Mouse (Mus musculus): Measurements from ENCODE around the gene Tnc. TPM values are rescaled to one million over a fixed set of nuclear protein-coding genes. Genes with fewer than 3 reads are reported as not detected.

The Tnc gene
- polyA plus RNA-seq, 1 experiment from 2014 or later: 11.2 TPM

- H3K4me1 ChIP-seq (replicated peaks; ENCODE audit: control insufficient read depth, insufficient read depth, low read length): no peaks in the 10 kb centered on the region
- no peak for ATAC-seq
- WGBS: 81% methylated on average over 10 of the region's 10 CpGs
- no peak for TF ChIP-seq CTCF (IDR thresholded peaks at IDR 0.05; ENCODE audit: low read depth)
- H3K27me3 ChIP-seq (replicated peaks; ENCODE audit: control insufficient read depth, insufficient read depth, low read length): no peaks in the 10 kb centered on the region
- H3K27ac ChIP-seq (ENCODE audit: low read depth, low read length): no peak overlapping the region
- no peak overlapping the region for H3K4me3 ChIP-seq (ENCODE audit: low read depth, low read length)
- no peak overlapping the region for H3K9ac ChIP-seq (ENCODE audit: low read depth, low read length)
- no peaks in the 10 kb centered on the region for H3K9me3 ChIP-seq (ENCODE audit: control insufficient read depth)
- H3K36me3 ChIP-seq (ENCODE audit: control insufficient read depth, insufficient read depth): no peaks in the 10 kb centered on the region
- no peak overlapping the region for H3K4me2 ChIP-seq (replicated peaks; ENCODE audit: low read depth)
Measured at GRCm38 (mm10) chr4:64020930-64021589, 25.8 kb downstream of the Tnc start.

- no peak overlapping the region for H3K9ac ChIP-seq (ENCODE audit: low read depth, low read length)
- ATAC-seq: no peak
- H3K36me3 ChIP-seq (ENCODE audit: control insufficient read depth, insufficient read depth): no peaks in the 10 kb centered on the region
- H3K4me2 ChIP-seq (replicated peaks; ENCODE audit: low read depth): no peak overlapping the region
- H3K27ac ChIP-seq (ENCODE audit: low read depth, low read length): no peak overlapping the region
- no peak overlapping the region for H3K4me3 ChIP-seq (ENCODE audit: low read depth, low read length)
- no peaks in the 10 kb centered on the region for H3K9me3 ChIP-seq (ENCODE audit: control insufficient read depth)
- TF ChIP-seq CTCF (IDR thresholded peaks at IDR 0.05; ENCODE audit: low read depth): no peak
- no peaks in the 10 kb centered on the region for H3K4me1 ChIP-seq (replicated peaks; ENCODE audit: control insufficient read depth, insufficient read depth, low read length)
- H3K27me3 ChIP-seq (replicated peaks; ENCODE audit: control insufficient read depth, insufficient read depth, low read length): no peaks in the 10 kb centered on the region
- 89% methylated on average over 8 of the region's 8 CpGs for WGBS
Measured at GRCm38 (mm10) chr4:64020151-64020550, 26.7 kb downstream of the Tnc start.

- H3K4me1 ChIP-seq (replicated peaks; ENCODE audit: control insufficient read depth, insufficient read depth, low read length): no peaks in the 10 kb centered on the region
- no peak for TF ChIP-seq CTCF (IDR thresholded peaks at IDR 0.05; ENCODE audit: low read depth)
- no peak overlapping the region for H3K27ac ChIP-seq (ENCODE audit: low read depth, low read length)
- no peaks in the 10 kb centered on the region for H3K27me3 ChIP-seq (replicated peaks; ENCODE audit: control insufficient read depth, insufficient read depth, low read length)
- ATAC-seq: no peak
- H3K4me2 ChIP-seq (replicated peaks; ENCODE audit: low read depth): no peak overlapping the region
- H3K9me3 ChIP-seq (ENCODE audit: control insufficient read depth): no peaks in the 10 kb centered on the region
- H3K36me3 ChIP-seq (ENCODE audit: control insufficient read depth, insufficient read depth): no peaks in the 10 kb centered on the region
- no peak overlapping the region for H3K4me3 ChIP-seq (ENCODE audit: low read depth, low read length)
- WGBS: 40% methylated on average over 2 of the region's 2 CpGs
- H3K9ac ChIP-seq (ENCODE audit: low read depth, low read length): no peak overlapping the region
Measured at GRCm38 (mm10) chr4:64011308-64011707, 35.5 kb downstream of the Tnc start.

DNA sequence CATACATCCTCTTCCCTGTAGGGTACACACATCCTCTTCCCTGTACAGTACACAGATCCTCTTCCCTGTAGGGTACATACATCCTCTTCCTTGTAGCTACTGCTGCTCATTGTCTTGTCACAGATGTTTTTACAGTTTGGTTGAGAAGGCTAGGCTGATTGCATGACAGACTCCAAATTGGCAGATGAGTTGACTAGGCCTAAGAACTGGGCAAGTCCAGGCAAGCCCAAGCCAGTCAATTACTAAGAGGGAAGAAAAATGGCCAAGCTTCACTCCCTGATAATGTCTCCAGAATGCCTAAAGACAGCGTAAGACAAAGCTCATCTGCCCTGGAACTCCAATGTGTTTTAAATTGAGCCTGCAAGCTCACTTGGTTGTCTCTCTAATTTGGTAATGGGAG is 36.9 kb downstream of the Tnc start:
- Histone ChIP-seq H3K4me1 (replicated peaks; ENCODE audit: control insufficient read depth, insufficient read depth, low read length) (no peaks in the 10 kb centered on the region), H3K27me3 (replicated peaks; ENCODE audit: control insufficient read depth, insufficient read depth, low read length) (no peaks in the 10 kb centered on the region)
- ATAC-seq: no peak

DNA sequence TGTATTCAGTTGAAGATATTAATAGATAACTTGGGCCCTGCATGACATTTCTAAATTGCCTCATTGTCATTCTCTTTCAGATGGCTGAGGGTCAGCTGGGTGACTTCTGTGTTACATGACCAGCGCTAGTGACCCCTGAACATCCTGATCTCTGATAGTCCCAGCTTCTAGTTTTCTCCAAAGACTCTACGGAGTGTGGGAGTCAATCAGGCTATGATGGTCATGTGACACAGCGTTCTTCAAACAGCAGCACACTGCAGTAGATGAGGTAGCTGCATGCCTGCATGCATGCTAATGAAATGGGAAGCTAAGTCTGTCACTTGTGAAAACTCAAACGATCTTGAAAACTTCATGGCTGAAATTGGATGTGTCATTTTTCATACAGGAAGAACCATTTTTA is 41.6 kb downstream of the Tnc start:
- 84% methylated on average over 4 of the region's 4 CpGs for WGBS
- H3K27ac ChIP-seq (ENCODE audit: low read depth, low read length): no peak overlapping the region
- no peak for TF ChIP-seq CTCF (IDR thresholded peaks at IDR 0.05; ENCODE audit: low read depth)
- no peaks in the 10 kb centered on the region for H3K9me3 ChIP-seq (ENCODE audit: control insufficient read depth)
- no peaks in the 10 kb centered on the region for H3K27me3 ChIP-seq (replicated peaks; ENCODE audit: control insufficient read depth, insufficient read depth, low read length)
- no peak overlapping the region for H3K4me3 ChIP-seq (ENCODE audit: low read depth, low read length)
- H3K4me2 ChIP-seq (replicated peaks; ENCODE audit: low read depth): no peak overlapping the region
- no peaks in the 10 kb centered on the region for H3K4me1 ChIP-seq (replicated peaks; ENCODE audit: control insufficient read depth, insufficient read depth, low read length)
- H3K36me3 ChIP-seq (ENCODE audit: control insufficient read depth, insufficient read depth): no peaks in the 10 kb centered on the region
- no peak overlapping the region for H3K9ac ChIP-seq (ENCODE audit: low read depth, low read length)
- no peak for ATAC-seq

More for the DNA sequence above, 36.9 kb downstream of the Tnc start:
- H3K4me2 ChIP-seq (replicated peaks; ENCODE audit: low read depth): no peak overlapping the region
- H3K4me3 ChIP-seq (ENCODE audit: low read depth, low read length): no peak overlapping the region
- no peak overlapping the region for H3K27ac ChIP-seq (ENCODE audit: low read depth, low read length)
- H3K9me3 ChIP-seq (ENCODE audit: control insufficient read depth): no peaks in the 10 kb centered on the region
- H3K36me3 ChIP-seq (ENCODE audit: control insufficient read depth, insufficient read depth): no peaks in the 10 kb centered on the region
- no peak for TF ChIP-seq CTCF (IDR thresholded peaks at IDR 0.05; ENCODE audit: low read depth)
- 94% methylated on average over 1 of the region's 1 CpGs for WGBS
- no peak overlapping the region for H3K9ac ChIP-seq (ENCODE audit: low read depth, low read length)

GRCm38 (mm10) chr4:64003677-64004076 is 43.1 kb downstream of the Tnc start:
- no peak for TF ChIP-seq CTCF (IDR thresholded peaks at IDR 0.05; ENCODE audit: low read depth)
- no peak overlapping the region for H3K4me3 ChIP-seq (ENCODE audit: low read depth, low read length)
- no peak overlapping the region for H3K27ac ChIP-seq (ENCODE audit: low read depth, low read length)
- H3K4me1 ChIP-seq (replicated peaks; ENCODE audit: control insufficient read depth, insufficient read depth, low read length): no peaks in the 10 kb centered on the region
- H3K27me3 ChIP-seq (replicated peaks; ENCODE audit: control insufficient read depth, insufficient read depth, low read length): no peaks in the 10 kb centered on the region
- H3K9ac ChIP-seq (ENCODE audit: low read depth, low read length): no peak overlapping the region
- ATAC-seq: no peak
- H3K36me3 ChIP-seq (ENCODE audit: control insufficient read depth, insufficient read depth): no peaks in the 10 kb centered on the region
- no peak overlapping the region for H3K4me2 ChIP-seq (replicated peaks; ENCODE audit: low read depth)
- no peaks in the 10 kb centered on the region for H3K9me3 ChIP-seq (ENCODE audit: control insufficient read depth)
- WGBS: 49% methylated on average over 3 of the region's 3 CpGs

DNA sequence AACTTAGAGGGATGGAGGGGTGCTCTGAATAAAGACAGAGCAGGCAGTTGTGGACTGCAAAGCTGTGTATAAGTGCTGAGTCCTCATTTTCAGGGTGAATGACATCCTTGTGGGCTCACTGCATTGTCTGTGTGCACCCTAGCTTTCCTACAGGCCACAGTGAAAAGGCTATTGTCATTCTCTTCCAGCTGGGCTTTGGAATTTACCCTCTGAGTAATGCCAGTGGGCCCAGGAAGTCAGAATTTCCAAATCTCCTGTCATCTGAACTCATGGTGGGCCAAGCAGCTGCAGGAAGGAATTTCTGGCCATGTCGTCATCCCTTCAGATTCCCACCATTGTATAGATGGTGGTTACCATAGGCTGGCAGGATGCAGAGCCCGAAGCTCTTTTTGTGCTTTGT is 44.6 kb downstream of the Tnc start:
- Histone ChIP-seq H3K27ac (ENCODE audit: low read depth, low read length) (no peak overlapping the region), H3K9ac (ENCODE audit: low read depth, low read length) (no peak overlapping the region), H3K27me3 (replicated peaks; ENCODE audit: control insufficient read depth, insufficient read depth, low read length) (no peaks in the 10 kb centered on the region), H3K9me3 (ENCODE audit: control insufficient read depth) (no peaks in the 10 kb centered on the region), H3K4me3 (ENCODE audit: low read depth, low read length) (no peak overlapping the region), H3K36me3 (ENCODE audit: control insufficient read depth, insufficient read depth) (no peaks in the 10 kb centered on the region), H3K4me2 (replicated peaks; ENCODE audit: low read depth) (no peak overlapping the region), H3K4me1 (replicated peaks; ENCODE audit: control insufficient read depth, insufficient read depth, low read length) (no peaks in the 10 kb centered on the region)
- no peak for ATAC-seq
- TF ChIP-seq CTCF (IDR thresholded peaks at IDR 0.05; ENCODE audit: low read depth): no peak
- 72% methylated on average over 2 of the region's 2 CpGs for WGBS

Data from intestine, postnatal 0 days (tissue).